Mouse (Mus musculus) intestine, embryonic 14.5 days (tissue): ENCODE measurements at regions not wholly inside any gene's neighbourhood (a gene's known extent, or its start where the extent isn't known, plus 50 kb on each side); places are given as distances from the start of the nearest gene placed in this dataset.

Source experiments
- ATAC-seq: fragments of 200-750 bp; cut with Nextera tagmentation; replicated peaks from 2 replicates; pipeline ENCODE4 v1.8.0; 2017; ENCODE audit warnings: low read depth, moderate number of reproducible peaks, moderate TSS enrichment, moderate library complexity; ENCODE audit not compliant: low FRiP score, low TSS enrichment
- DNase-seq: peaks from one replicate; pipeline ENCODE4 v3.0.0-alpha.2; 2018; ENCODE audit warnings: low spot score
- H3K27ac ChIP-seq: fragments of 300-500 bp; sonication (generic); 2 replicates; pipeline ENCODE4 v1.5.1; 2014; ENCODE audit warnings: low read depth, mild to moderate bottlenecking, control low read depth
- H3K27me3 ChIP-seq: fragments of 300-500 bp; sonication (generic); replicated peaks from 2 replicates; pipeline ENCODE4 v1.6.1; 2014; ENCODE audit warnings: low read length, control low read depth; ENCODE audit not compliant: control insufficient read depth, insufficient read depth
- H3K36me3 ChIP-seq: fragments of 300-500 bp; sonication (generic); 2 replicates; pipeline ENCODE4 v1.6.1; 2014; ENCODE audit warnings: low read length, control low read depth; ENCODE audit not compliant: control insufficient read depth, insufficient read depth
- H3K4me1 ChIP-seq: fragments of 300-500 bp; sonication (generic); replicated peaks from 2 replicates; pipeline ENCODE4 v1.6.1; 2014; ENCODE audit warnings: low read length, control low read depth, mixed read lengths; ENCODE audit not compliant: control insufficient read depth, insufficient read depth
- H3K4me2 ChIP-seq: fragments of 300-500 bp; sonication (generic); 2 replicates; pipeline ENCODE4 v1.6.1; 2014; ENCODE audit warnings: low read length
- H3K4me3 ChIP-seq: fragments of 300-500 bp; sonication (generic); 2 replicates; pipeline ENCODE4 v1.5.1; 2014; ENCODE audit warnings: low read depth, low read length, control low read depth, mixed read lengths
- H3K9ac ChIP-seq: fragments of 300-500 bp; sonication (generic); 2 replicates; pipeline ENCODE4 v1.6.1; 2014; ENCODE audit warnings: mild to moderate bottlenecking, low read length
- H3K9me3 ChIP-seq: fragments of 300-500 bp; sonication (generic); 2 replicates; pipeline ENCODE4 v1.6.1; 2016; ENCODE audit warnings: low read length, control low read depth; ENCODE audit not compliant: control insufficient read depth
- whole genome bisulfite sequencing: fragments of 180-500 bp; shearing (Covaris S2); extraction: QIAGEN DNeasy Blood & Tissue Kit; methylation state at CpG from one replicate; pipeline ENCODE4 v1.1.7; 2014; 5-methylcytosine and 5-hydroxymethylcytosine counted together

GRCm38 (mm10) chr7:36095258-36096130, 292.7 kb upstream of the Zfp507 start:
- Histone ChIP-seq H3K4me2 (no peak overlapping the region), H3K4me1 (peaks cover 18% of the 10 kb centered on the region), H3K4me3 (no peak overlapping the region), H3K9ac (no peak overlapping the region), H3K36me3 (no peaks in the 10 kb centered on the region), H3K9me3 (no peaks in the 10 kb centered on the region), H3K27me3 (no peaks in the 10 kb centered on the region), H3K27ac (peak overlapping the region; percentile 80)
- ATAC-seq: peak; percentile 68; the same call in 1 of the 2 replicates
- DNase-seq: no peak
- WGBS: 35% methylated on average over 20 of the region's 20 CpGs

GRCm38 (mm10) chr7:36091132-36091531, 288.3 kb upstream of the Zfp507 start:
- Histone ChIP-seq H3K4me3 (no peak overlapping the region), H3K27me3 (no peaks in the 10 kb centered on the region), H3K9me3 (no peaks in the 10 kb centered on the region), H3K36me3 (no peaks in the 10 kb centered on the region), H3K27ac (no peak overlapping the region), H3K4me1 (peaks cover 23% of the 10 kb centered on the region), H3K9ac (no peak overlapping the region), H3K4me2 (no peak overlapping the region)
- ATAC-seq: no peak
- no peak for DNase-seq
- WGBS: 36% methylated on average over 9 of the region's 9 CpGs

GRCm38 (mm10) chr7:36090291-36091123, 287.7 kb upstream of the Zfp507 start:
- ATAC-seq (no peak), DNase-seq (no peak)
- WGBS: 11% methylated on average over 22 of the region's 22 CpGs
- Histone ChIP-seq H3K27me3 (no peaks in the 10 kb centered on the region), H3K4me3 (no peak overlapping the region), H3K9ac (no peak overlapping the region), H3K9me3 (no peaks in the 10 kb centered on the region), H3K4me1 (peaks cover 19% of the 10 kb centered on the region), H3K27ac (no peak overlapping the region), H3K36me3 (no peaks in the 10 kb centered on the region), H3K4me2 (peak overlapping the region; percentile 31; the same call in 1 of the 2 replicates)

GRCm38 (mm10) chr7:36087598-36087997, 284.8 kb upstream of the Zfp507 start:
- H3K36me3 ChIP-seq: no peaks in the 10 kb centered on the region
- ATAC-seq (no peak), DNase-seq (no peak)
- 90% methylated on average over 6 of the region's 6 CpGs for WGBS
- no peak overlapping the region for H3K9ac ChIP-seq
- peaks cover 13% of the 10 kb centered on the region for H3K4me1 ChIP-seq
- H3K4me3 ChIP-seq: no peak overlapping the region
- H3K9me3 ChIP-seq: no peaks in the 10 kb centered on the region
- H3K4me2 ChIP-seq: no peak overlapping the region
- no peaks in the 10 kb centered on the region for H3K27me3 ChIP-seq
- no peak overlapping the region for H3K27ac ChIP-seq

- H3K4me2 ChIP-seq: no peak overlapping the region
- ATAC-seq (no peak), DNase-seq (no peak)
- peaks cover 41% of the 10 kb centered on the region for H3K4me1 ChIP-seq
- no peaks in the 10 kb centered on the region for H3K27me3 ChIP-seq
- 0 out of 2 replicates have a peak, but pooled peaks cover 3% of the 10 kb centered on the region for H3K9me3 ChIP-seq
- H3K4me3 ChIP-seq: no peak overlapping the region
- peak overlapping the region; percentile 35; the same call in 1 of the 2 replicates for H3K27ac ChIP-seq
- no peaks in the 10 kb centered on the region for H3K36me3 ChIP-seq
- WGBS: 36% methylated on average over 6 of the region's 6 CpGs
- no peak overlapping the region for H3K9ac ChIP-seq
Observed at GRCm38 (mm10) chr7:36078666-36079065, 275.9 kb upstream of the Zfp507 start.

GRCm38 (mm10) chr7:36078089-36078654, 275.4 kb upstream of the Zfp507 start:
- DNase-seq (no peak), ATAC-seq (no peak)
- Histone ChIP-seq H3K4me3 (no peak overlapping the region), H3K27ac (no peak overlapping the region), H3K27me3 (no peaks in the 10 kb centered on the region), H3K9ac (no peak overlapping the region), H3K4me2 (no peak overlapping the region), H3K36me3 (no peaks in the 10 kb centered on the region), H3K9me3 (0 out of 2 replicates have a peak, but pooled peaks cover 3% of the 10 kb centered on the region), H3K4me1 (peaks cover 46% of the 10 kb centered on the region)
- 53% methylated on average over 11 of the region's 11 CpGs for WGBS

GRCm38 (mm10) chr7:36077271-36077670, 274.5 kb upstream of the Zfp507 start:
- H3K4me3 ChIP-seq: no peak overlapping the region
- H3K27ac ChIP-seq: no peak overlapping the region
- H3K27me3 ChIP-seq: no peaks in the 10 kb centered on the region
- peaks cover 51% of the 10 kb centered on the region for H3K4me1 ChIP-seq
- H3K9me3 ChIP-seq: 0 out of 2 replicates have a peak, but pooled peaks cover 3% of the 10 kb centered on the region
- 58% methylated on average over 2 of the region's 2 CpGs for WGBS
- DNase-seq: no peak
- ATAC-seq: no peak
- H3K9ac ChIP-seq: no peak overlapping the region
- H3K36me3 ChIP-seq: no peaks in the 10 kb centered on the region
- H3K4me2 ChIP-seq: no peak overlapping the region

GRCm38 (mm10) chr7:36076021-36076441, 273.2 kb upstream of the Zfp507 start:
- WGBS: 3% methylated on average over 11 of the region's 11 CpGs

More at GRCm38 (mm10) chr7:36076021-36076441, 273.2 kb upstream of the Zfp507 start:
- ATAC-seq (no peak; the same call in 1 of the 2 replicates), DNase-seq (no peak)
- H3K27ac ChIP-seq: peak overlapping the region; percentile 69; the same call in 1 of the 2 replicates
- H3K4me3 ChIP-seq: no peak overlapping the region
- H3K9me3 ChIP-seq: 0 out of 2 replicates have a peak, but pooled peaks cover 2% of the 10 kb centered on the region
- H3K27me3 ChIP-seq: no peaks in the 10 kb centered on the region
- no peaks in the 10 kb centered on the region for H3K36me3 ChIP-seq
- no peak overlapping the region for H3K9ac ChIP-seq
- H3K4me1 ChIP-seq: peaks cover 60% of the 10 kb centered on the region
- H3K4me2 ChIP-seq: peak overlapping the region; percentile 30
